Mouse (Mus musculus): ENCODE data around the gene Slc43a3.

DNA sequence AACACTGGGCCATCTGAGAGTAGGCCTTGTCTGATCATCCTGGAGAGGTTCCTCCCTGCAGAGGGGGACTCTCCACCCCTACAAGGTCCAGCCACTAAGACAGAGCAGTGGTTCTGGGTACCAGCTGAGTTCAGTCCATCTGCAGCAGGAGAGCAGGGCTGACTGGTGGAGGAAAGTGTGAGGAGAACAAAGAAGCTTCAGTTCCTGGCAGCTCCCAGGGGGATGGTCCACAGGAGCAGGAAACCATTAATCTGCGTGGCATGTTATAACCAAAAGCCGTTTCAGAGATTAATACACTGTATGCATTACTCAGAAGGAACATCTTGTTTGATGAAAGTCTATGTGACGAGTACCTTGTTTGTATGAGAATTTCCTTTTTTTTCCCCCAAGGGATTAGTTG, 23.7 kb upstream of the Slc43a3 start:
- TF ChIP-seq CTCF (IDR thresholded peaks at IDR 0.05; ENCODE audit: low read depth, low read length) (no peak), POLR2A (IDR thresholded peaks at IDR 0.05; ENCODE audit: insufficient read depth, low read length) (no peak)
